Mouse (Mus musculus) adrenal gland (tissue): ENCODE measurements around the gene Parp11.

Experiments used
- intact Hi-C: fragments of 180-260 bp; cut with DNase I; formaldehyde crosslinking; loops from one replicate; pipeline ENCODE4 v1.15.1; 2025

Gene Parp11

DNA sequence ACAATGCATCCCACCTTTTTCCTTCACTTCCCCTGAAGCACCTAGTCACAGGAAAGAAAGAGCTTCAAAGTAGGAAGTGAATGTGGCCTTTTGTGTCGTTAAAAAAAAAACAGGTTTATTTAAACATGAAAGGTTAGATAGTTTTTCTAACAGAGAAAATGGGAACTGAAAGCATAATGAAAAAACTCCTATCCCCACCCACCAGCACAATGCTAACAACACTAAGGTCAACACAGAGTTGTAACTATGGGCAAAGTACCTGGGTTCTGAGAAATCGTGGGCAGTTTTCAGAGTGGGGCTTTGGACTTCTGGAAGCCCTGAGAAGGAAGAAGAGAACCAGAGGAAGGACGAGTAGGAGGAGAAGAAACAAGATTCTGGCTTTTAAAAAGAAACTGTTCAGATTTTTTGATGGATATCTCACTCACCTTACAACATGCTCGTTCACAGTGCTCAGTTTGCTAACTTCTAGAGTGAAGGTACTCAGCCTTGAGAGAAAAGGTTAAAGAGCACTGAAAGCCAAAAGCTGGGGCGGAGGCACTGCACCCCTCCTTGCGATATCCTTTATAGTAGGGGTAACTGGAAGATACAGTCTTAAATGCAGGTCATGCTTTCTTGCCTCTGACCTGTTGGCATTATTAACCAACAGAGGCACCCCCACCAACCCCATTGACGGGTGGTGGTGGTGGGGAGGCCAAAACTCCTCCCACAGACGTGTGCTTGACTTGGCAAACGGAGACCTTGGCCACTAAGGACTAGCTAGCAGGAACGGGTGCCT lies 1.2 kb downstream of the Parp11 start:
- intact Hi-C loops: loop anchor here (2.0 to 5.0 kb wide), 4 partner anchors 71 to 496 kb away; no protein-coding TSS in a partner anchor

DNA sequence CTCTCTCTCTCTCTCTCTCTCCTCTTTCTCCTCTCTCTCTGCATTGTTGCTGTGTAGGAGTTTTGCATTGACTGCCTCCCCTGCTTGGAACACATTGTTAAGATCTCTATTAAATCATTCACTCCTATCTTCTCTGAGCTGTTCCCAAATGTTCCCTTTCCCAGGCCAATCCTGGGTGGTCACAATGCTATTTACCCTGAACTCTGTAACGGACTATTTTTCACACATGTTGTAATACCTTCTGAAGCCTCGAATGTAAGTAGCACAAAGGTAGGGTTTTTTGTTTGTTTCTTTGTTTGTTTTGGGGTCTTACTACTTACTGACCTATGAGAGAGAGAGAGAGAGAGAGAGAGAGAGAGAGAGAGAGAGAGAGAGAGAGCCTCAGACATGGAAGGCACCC lies 2.2 kb downstream of the Parp11 start:
- intact Hi-C loops: loop anchor here (5.0 kb wide), 2 partner anchors 72 to 497 kb away; no protein-coding TSS in a partner anchor

DNA sequence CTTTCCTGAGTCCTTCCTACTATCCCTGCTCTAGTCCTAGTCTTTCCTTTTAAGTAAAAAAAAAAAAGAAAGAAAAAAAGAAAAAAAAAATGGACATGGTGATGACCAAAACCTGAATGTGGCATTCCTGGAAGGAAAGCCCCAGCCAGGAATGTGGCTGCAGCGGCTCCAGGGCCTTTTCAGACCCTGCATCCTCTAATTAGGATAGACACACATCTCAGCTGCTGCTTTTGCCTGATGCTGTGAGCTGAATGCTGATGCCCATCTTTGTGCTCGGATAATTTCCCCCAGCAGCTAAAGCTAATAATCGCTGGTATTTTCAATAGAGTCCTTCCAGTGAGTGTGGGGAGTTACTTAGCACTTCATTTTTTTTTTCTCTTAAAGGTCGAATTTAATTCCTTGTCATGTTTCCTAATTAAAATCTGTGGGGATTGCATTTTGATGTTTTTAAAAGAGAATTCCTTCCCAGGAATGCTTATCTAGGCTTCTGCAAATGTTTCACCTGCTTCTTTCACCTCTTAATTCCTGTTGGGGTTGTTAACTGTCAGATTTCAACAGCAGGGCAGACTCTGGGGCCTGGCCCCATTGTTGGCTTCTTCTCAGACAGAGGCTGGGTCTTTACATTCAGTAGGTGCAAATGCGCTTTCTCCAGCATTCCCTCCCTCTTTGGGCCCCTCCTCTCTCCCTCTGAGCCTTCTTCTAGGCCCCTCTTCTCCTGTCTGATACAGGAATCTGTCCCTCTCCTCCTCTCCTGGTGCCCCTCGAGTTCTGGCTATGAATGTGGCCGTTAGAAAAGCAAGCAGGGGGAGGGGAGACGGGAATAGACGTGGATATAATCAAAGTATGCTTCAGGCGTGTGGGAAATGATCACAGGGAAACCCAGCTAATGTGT lies 3.1 kb downstream of the Parp11 start:
- intact Hi-C loops: loop anchor here (5.0 kb wide), 2 partner anchors 72 to 497 kb away; no protein-coding TSS in a partner anchor

DNA sequence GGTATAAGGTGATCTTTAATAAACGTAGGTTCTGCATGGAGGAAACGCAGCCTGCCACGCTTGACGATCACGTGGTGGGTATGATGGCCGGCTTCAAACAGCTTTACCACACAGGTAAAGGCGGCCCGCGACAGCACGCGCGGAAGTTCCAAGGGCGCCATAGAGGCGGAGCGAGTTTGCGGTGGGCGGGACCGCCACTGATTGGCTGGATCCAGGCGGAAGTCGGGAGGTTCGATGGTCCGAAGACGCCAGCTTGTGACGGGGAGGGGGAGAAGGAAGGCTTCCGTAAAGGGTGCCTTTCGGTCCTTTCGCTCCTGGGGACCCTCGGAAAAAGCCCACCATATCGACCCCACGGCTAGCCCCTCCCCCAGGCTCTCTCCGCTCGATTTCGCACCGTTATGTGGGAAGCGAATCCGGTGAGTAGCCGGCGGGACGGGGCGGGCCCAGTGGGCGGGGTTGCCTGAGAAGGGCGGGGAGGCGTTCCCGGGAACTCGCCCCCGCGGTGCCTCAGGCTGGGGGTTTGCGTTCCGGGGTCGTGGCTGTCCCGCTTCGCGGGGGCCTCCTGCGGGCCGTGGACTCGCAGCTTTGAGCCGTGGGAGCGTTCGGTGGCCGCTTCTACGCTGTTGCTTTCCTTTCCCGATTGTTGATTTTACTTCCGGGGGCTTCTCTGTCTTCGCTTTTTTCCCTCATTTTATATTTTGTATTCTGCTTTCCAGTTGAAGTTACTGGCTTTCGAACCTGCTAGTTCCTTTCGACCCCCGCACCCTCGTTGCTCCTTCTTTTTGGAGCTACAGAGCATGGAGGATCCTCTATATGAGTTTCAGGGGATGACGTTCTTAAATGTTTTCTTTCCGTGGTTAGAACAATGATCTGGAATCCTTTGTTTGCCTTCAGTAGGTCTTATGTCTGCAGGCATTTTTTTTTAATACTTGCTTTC lies 7.0 kb downstream of the Parp11 start:
- intact Hi-C loops: no loop called here

DNA sequence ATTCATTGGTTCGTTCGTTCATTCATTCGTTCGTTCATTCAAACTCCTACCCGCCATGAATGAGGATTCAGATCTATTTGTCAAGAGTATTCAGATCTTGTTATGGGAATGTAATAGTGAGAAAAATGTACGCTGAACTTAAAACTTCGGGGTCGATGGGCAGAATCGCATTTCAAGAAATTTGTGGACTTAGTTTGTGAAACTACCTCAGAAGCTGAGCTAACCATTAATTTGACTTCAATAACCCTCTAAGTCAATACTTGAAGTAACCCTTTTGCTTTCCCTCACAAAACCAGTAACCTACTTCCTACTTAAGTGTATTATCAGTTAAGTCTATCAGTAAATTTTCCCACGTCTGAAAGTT lies 7.7 kb downstream of the Parp11 start:
- intact Hi-C loops: no loop called here

DNA sequence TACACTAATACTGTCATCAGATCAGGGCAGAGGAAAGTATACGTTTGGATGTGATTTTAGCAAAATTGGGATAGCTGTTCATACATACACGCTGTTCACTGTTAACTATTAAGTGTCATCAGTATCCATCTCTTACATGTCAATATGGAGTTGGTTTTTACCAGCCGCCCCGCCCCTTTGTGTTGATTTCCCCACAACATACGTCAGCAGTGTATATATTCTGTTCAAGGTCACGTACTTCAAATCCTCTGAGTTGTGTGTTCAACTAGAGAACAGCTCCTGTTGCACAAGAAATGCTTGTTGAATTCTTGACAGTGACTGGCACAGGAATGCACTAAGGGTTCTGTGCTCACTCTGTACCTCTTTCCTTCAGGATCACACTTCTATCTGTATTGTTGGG lies 8.2 kb downstream of the Parp11 start:
- intact Hi-C loops: no loop called here

DNA sequence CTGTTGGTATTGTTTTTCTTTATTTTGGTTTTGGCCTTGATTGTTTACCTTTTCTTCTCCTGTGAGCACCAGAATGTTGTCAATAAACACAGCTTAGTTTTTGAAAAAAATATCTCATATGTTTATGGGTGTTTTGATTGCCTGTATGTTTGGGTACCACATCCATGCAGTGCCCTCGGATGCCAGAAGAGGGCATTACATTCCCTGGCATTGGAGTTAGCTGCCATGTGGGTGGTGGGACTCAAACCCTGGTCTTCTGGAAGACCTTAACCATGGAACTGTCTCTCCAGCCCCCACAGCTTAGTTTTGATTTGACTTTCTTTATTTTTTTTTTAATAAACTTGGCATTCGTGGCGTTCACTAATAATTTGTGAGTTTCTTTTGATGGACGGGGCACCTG lies 8.8 kb downstream of the Parp11 start:
- intact Hi-C loops: no loop called here

DNA sequence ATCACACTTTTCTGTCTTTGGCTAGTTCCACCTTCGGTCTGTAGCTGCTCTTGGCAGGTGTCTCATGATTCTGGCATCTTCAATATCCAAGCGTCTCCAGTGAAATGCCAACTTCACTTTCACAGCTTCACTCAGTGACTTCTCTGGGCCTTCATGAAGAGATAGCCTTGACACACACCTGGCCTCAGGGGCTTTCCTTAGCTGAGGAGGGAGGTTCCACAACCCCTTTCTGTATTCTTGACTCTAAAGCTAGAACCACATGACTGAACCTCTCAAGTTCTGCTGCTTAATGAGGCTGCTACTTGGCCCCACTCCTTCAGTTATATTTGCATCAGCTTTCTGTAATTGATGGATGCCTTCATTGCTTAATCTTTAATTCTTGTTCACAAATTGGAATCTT lies 10.1 kb downstream of the Parp11 start:
- intact Hi-C loops: no loop called here

DNA sequence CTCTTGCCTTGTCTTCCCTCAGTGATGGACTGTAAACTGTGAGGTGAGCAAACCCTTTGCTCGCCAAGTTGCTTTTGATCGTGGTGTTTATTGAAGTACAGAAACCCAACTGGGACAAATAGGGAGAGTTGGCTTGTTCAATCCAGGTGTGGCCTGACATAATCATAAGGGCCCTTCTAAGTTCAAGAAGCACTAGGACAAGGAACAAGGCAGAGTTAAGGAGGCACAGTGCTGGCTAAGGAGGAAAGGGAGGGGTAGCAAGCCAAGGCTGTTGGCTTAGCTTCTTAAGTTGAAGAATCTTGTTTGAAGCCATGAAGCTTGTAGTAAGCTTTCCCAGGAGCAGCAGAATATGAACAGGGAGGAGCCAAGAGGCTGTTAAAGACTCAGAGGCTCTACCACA lies 13.1 kb downstream of the Parp11 start:
- intact Hi-C loops: no loop called here

DNA sequence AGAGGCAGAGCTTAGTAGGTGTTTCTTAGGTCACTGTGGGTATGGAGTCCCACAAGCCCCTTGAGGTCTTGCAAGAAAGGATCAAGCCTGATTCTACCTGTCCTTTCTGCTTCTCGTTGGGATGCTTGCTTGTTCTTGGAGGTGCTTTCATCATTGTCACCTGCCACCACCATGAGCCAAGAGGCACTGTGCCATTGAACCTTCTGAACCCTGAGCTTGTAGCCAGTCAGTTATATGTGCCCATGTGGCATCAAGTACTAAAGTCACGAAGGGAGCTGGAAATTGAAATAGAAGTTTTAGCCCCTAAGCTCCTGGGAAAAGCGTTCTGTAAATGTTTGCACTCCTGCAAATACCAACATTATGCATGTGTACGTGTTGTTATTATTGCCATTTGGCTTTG lies 14.9 kb downstream of the Parp11 start:
- intact Hi-C loops: no loop called here

DNA sequence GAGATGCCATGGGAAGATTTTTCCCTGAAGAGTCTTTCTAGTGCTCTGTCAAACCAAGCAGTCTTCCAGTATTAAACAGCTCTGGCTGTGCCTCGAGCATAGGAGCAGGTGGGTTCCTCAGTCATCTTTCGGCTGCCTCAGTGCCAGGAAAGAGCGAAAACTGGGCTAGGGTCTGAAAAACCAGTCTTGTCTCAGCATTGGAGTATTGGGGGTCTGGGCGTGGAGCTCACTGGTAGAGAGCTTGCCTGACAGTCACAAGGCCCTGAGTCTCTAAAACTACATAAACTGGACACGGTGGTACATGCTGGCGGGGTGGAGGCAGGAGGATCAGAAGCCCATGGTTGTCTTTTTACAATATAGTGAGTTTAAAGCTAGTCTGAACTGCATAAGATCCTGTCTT lies 15.6 kb downstream of the Parp11 start:
- intact Hi-C loops: no loop called here

DNA sequence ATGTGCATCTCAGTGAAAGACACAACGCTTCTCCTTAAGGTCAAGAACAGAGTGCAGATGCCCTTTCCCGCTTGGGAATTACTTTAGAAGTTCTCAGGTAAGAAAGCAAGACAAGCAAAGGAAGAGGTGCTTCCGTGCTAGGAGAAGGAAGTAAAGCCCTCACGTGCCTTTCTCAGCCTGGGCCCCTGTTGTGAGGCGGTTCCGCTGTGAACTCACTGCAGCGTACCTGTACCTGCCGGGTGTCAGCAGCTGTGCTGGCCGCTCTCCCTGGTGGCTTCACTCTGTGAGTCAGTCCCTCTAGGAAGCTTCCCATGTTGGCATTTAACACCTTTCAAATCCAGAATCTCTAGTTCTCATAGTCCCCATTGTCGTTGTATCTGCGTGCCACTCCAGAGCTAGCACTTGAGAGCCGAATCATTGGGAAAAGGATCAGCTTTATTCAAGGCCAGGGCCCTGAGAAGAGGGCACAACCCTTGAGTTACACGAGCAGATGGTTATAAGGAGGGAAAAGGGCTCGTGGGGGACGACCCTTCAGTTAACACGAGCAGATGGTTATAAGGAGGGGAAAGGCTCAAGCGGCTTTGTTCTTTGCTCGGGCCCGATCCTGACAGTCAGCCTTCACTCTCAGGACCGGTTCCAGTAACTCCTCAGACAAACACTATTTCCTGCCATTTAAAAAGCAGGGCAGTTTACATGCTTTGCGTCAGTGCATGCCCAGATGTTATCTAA lies 16.8 kb downstream of the Parp11 start:
- intact Hi-C loops: no loop called here

DNA sequence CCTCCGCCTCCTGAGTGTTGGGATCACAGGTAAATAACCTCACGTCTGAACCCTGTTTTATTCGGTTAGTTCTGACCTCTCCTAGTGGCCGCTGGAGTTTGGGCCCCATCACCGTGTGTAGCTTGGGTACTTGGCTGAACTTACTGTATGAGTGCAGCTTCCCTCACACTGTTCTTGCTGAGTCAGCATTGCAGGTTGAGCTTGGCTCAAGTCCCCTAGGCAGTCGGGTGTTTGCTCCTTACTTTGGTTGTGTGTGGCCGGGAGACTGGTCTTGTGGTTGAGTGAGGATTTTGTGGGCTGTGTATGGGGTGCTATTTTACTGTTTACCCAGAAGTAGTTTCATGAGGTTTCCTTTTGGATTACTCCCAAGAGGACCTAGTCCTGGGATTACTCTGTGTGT lies 17.9 kb downstream of the Parp11 start:
- intact Hi-C loops: no loop called here

DNA sequence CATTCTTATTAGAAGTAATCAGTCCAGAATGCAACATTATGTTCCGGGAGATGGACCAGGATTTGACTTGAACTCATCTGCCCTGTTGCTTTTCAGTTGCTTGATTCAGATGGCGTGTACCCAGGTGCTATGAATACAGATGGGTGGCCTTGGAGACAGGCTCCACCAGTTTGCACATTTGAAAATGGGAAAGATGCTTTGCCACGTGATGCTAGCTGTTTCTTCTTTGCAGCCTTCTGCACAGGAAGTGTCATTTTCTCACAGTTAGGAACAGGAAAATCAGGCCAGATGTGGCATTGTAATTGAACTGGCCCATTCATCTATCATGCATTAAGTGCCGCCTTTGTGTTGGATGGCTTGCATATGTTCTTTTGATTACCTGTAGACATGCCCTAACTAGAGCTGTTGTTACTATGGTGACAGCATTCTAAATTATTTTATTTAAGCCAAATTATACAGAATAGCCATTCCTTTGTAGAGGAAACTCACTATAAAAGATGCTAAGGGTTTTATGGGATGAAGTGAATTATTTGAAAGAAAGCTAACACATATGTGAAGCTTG lies 20.2 kb downstream of the Parp11 start:
- intact Hi-C loops: no loop called here

DNA sequence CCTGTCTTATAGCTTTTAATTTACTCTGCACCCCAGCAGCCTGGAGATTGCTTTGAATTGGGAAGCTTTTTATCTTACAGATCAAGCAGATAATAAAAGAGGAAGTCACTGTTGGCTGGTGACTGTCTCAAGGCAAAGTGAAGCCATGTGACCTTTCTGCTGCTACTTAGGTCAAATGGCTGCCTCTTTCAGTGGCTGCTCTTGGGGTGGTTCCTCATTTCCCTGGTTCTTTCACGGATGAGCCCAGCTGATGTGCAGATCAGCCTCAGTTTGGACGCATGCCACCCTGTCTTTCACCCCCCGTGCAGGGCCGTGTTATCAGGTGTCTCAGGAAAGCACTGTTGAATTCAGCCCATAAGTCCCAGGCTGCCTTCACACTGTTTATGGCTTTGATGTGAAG lies 25.4 kb downstream of the Parp11 start:
- intact Hi-C loops: no loop called here

DNA sequence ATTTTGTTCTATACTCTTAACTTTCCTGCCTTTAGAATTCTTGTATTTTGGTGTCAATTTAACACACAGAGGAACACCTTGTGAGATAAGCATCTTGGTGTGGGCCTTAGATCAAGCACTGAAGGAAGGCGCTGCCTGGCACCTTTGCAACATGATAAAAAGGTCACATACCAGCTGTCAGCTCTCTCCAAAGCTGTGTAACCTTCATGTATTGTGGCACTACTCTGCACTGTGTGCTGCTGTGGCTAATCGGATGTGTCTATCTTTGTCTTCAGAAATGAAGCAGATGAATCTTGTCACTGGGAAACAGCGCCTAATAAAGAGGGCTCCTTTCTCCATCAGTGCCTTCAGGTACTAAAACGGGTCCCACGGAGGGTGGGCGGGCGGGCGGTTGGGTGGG lies 27.3 kb downstream of the Parp11 start:
- intact Hi-C loops: no loop called here

DNA sequence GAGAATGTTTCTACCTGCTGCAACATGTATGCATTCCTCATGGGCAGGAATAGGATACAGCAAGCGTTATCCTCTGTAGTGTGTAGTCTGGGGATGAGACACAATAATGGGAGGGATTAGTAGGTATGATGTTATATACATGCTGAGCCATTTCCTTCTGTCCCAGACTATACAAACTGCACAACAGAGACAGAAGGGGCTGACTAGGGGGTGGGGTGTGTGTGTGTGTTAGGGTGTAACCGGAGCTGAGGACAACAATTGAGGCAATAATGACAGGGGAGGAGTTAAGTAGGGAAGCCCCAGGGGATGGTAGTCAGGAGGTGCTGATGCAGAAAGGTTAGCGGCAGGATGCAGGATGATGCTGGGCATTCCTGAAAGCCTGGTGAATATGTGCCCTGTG lies 28.6 kb downstream of the Parp11 start:
- intact Hi-C loops: no loop called here

DNA sequence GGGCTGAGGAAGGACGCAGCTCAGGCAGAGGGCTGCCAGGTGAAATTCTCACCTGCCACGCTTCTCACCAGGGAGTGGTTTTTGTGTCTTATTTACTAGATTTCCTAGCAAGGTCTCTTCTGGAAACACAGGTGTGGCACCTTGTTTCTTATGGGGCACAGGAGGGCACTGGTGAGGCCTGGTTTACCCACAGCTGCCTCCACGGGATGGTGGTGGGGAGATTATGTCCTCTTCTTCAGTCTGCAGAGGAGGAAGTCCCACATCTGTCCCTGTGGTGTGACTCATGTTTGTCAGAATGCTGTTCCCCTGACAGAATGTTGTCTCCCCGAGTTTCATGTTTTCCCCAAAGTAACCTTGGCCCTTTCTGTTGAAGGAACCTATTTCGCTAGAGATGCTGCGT lies 44.4 kb downstream of the Parp11 start:
- intact Hi-C loops: no loop called here

DNA sequence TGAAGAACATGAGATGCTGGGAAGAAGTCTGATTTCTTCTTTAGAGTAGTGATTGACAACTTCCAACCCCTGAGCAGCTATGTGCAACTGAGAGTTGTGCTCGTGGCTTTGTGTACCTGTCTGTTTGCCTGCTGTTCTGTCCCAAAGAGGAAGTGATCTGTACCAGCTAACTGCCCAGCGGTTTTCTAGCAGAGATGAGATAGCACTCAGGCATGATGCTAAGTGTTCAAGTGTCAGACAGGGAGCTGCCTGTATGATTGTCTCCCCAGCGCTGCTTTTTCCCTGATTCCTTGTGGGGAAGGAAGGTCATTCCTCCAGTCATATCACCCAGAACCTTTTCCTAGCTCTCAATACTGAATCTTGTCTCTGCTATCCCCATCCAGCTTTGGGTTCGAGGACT lies 45.9 kb downstream of the Parp11 start:
- intact Hi-C loops: no loop called here

DNA sequence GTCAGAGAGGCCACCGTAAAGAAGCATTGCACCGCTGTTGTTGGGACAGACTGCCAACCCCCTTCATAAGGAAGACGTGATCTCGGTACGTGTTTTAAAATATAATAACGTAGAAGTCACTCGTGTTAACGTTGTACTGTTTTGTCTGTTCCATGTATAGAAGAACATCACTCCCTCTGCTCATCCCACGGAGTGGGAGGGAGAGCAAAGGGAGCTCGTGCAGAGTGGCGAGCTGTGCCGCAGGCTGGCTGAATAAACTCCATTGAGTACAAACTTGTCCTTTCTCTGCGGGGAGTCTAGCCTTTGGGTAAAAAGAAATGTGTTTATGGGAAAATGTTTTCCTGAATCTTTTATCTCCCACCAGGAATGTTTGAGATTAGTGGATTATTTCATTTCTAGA lies 47.1 kb downstream of the Parp11 start:
- intact Hi-C loops: no loop called here
